Mouse (Mus musculus) lung, embryonic 14.5 days (tissue): Measurements from ENCODE around the gene Gm36028. TPM values are rescaled to one million over a fixed set of nuclear protein-coding genes. Genes with fewer than 3 reads are reported as not detected.

Source experiments
- ATAC-seq: fragments of 200-750 bp; cut with Nextera tagmentation; 2 replicates; pipeline ENCODE4 v1.8.0; 2017; ENCODE audit warnings: mild to moderate bottlenecking, moderate TSS enrichment, moderate library complexity; ENCODE audit not compliant: insufficient read depth
- DNase-seq: peaks from one replicate; pipeline ENCODE4 v3.0.0-alpha.2; 2015
- H3K27ac ChIP-seq: fragments of 300-500 bp; sonication (generic); 2 replicates; pipeline ENCODE4 v1.5.1; 2014; ENCODE audit warnings: low read depth, mild to moderate bottlenecking, moderate library complexity
- H3K27me3 ChIP-seq: fragments of 300-500 bp; sonication (generic); 2 replicates; pipeline ENCODE4 v1.6.1; 2014; ENCODE audit warnings: low read length, control low read depth; ENCODE audit not compliant: insufficient read depth
- H3K36me3 ChIP-seq: fragments of 300-500 bp; sonication (generic); 2 replicates; pipeline ENCODE4 v1.6.1; 2014; ENCODE audit warnings: control low read depth; ENCODE audit not compliant: insufficient read depth
- H3K4me1 ChIP-seq: fragments of 300-500 bp; sonication (generic); 2 replicates; pipeline ENCODE4 v1.6.1; 2014; ENCODE audit warnings: antibody characterized with exemption, control low read depth; ENCODE audit not compliant: insufficient read depth
- H3K4me2 ChIP-seq: fragments of 300-500 bp; sonication (generic); 2 replicates; pipeline ENCODE4 v1.6.1; 2014; ENCODE audit warnings: mild to moderate bottlenecking
- H3K4me3 ChIP-seq: fragments of 300-500 bp; sonication (generic); 2 replicates; pipeline ENCODE4 v1.5.1; 2014; ENCODE audit warnings: low read depth, low read length
- H3K9ac ChIP-seq: fragments of 300-500 bp; sonication (generic); 2 replicates; pipeline ENCODE4 v1.6.1; 2014
- H3K9me3 ChIP-seq: fragments of 300-500 bp; sonication (generic); 2 replicates; pipeline ENCODE4 v1.6.1; 2016; ENCODE audit warnings: low read depth, low read length, control low read depth
- CTCF ChIP-seq: IDR thresholded peaks from 2 replicates; pipeline ENCODE4 v1.5.1; 2016; ENCODE audit warnings: antibody characterized with exemption, low read depth
- WGBS: fragments of 180-500 bp; shearing (Covaris S2); extraction: QIAGEN DNeasy Blood & Tissue Kit; methylation state at CpG from one replicate; pipeline ENCODE4 v1.1.7; 2014; 5-methylcytosine and 5-hydroxymethylcytosine counted together
- polyA plus RNA-seq: library from polyadenylated mRNA; unstranded; fragments of >200 nt; fragmentation: Nextera tagmentation; extraction: Ambion mirVana; gene quantifications from 2 replicates; pipeline ENCODE4 v1.2.1, GENCODE M21; 2014

Gm36028 gene
- polyA plus RNA-seq, 1 experiment from 2014 or later, result 0.38 TPM

DNA sequence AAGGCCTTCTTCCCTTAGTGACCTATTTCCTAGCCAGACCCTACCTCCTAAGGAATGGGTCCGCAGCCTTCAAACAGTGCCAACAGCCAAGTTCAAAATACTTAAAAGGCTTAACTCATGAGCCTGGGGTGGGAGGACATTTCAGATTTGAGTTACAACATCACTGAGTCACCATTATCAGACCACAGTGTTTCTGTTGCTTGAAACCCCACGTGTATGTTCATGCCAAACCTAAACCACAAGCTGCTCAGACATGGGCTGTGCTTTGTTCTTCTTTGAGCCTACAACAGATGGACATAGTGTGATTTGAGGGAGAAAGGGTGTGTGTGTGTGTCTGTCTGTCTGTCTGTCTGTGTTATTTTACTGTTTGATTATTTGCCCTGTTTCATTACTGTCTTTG, 59.8 kb downstream of the Gm36028 start:
- Histone ChIP-seq H3K4me1 (no peaks in the 10 kb centered on the region), H3K4me3 (no peak overlapping the region), H3K27ac (no peak overlapping the region), H3K4me2 (no peak overlapping the region), H3K9ac (no peak overlapping the region), H3K36me3 (peaks cover 48% of the 10 kb centered on the region), H3K27me3 (no peaks in the 10 kb centered on the region), H3K9me3 (no peaks in the 10 kb centered on the region)
- no peak for DNase-seq
- 80% methylated on average over 2 of the region's 2 CpGs for WGBS
- ATAC-seq, result no peak
- no peak for TF ChIP-seq CTCF

Other genes with a start within 250 kb of the Gm36028 start
- 54.4 and 61.7 TPM in 2 replicates for gene Ndufb4, start 206.7 kb downstream of the Gm36028 start, polyA plus RNA-seq
- 460 and 502 TPM in 2 replicates for gene Fstl1, start 84.3 kb downstream of the Gm36028 start, polyA plus RNA-seq
- 73.9 and 78.4 TPM in 2 replicates for gene Lrrc58, start 7.2 kb upstream of the Gm36028 start, polyA plus RNA-seq
- gene Gpr156, start 55.4 kb upstream of the Gm36028 start, polyA plus RNA-seq, result 0.58 and 1.4 TPM in 2 replicates
- gene Gsk3b, start 227.9 kb upstream of the Gm36028 start, polyA plus RNA-seq, result 62.6 and 63.0 TPM in 2 replicates